Mouse (Mus musculus) limb, embryonic 14.5 days (tissue): Measurements from ENCODE around the gene Rarg. TPM values are rescaled to one million over a fixed set of nuclear protein-coding genes. Genes with fewer than 3 reads are reported as not detected.

Experiments used
- ATAC-seq: fragments of 200-750 bp; cut with Nextera tagmentation; 2 replicates; pipeline ENCODE4 v1.8.0; 2017; ENCODE audit warnings: low read depth, moderate number of reproducible peaks, moderate TSS enrichment; ENCODE audit not compliant: low FRiP score
- DNase-seq: peaks from one replicate; pipeline ENCODE4 v3.0.0-alpha.2; 2015; ENCODE audit warnings: low spot score
- H3K27ac ChIP-seq: fragments of 300-500 bp; sonication (generic); replicated peaks from 2 replicates; pipeline ENCODE4 v1.5.1; 2014; ENCODE audit warnings: low read depth, mild to moderate bottlenecking, low read length, moderate library complexity, mixed read lengths
- H3K27me3 ChIP-seq: fragments of 300-500 bp; sonication (generic); 2 replicates; pipeline ENCODE4 v1.6.1; 2014; ENCODE audit warnings: low read length, mixed read lengths; ENCODE audit not compliant: control insufficient read depth, insufficient read depth
- H3K36me3 ChIP-seq: fragments of 300-500 bp; sonication (generic); 2 replicates; pipeline ENCODE4 v1.6.1; 2014; ENCODE audit warnings: mild to moderate bottlenecking, low read length, moderate library complexity, mixed read lengths; ENCODE audit not compliant: control insufficient read depth, insufficient read depth
- H3K4me1 ChIP-seq: fragments of 300-500 bp; sonication (generic); 2 replicates; pipeline ENCODE4 v1.6.1; 2014; ENCODE audit warnings: antibody characterized with exemption, low read length, mixed read lengths; ENCODE audit not compliant: control insufficient read depth, insufficient read depth
- H3K4me2 ChIP-seq: fragments of 300-500 bp; sonication (generic); replicated peaks from 2 replicates; pipeline ENCODE4 v1.6.1; 2014; ENCODE audit warnings: low read depth, mild to moderate bottlenecking, low read length, moderate library complexity; ENCODE audit not compliant: severe bottlenecking
- H3K4me3 ChIP-seq: fragments of 300-500 bp; sonication (generic); replicated peaks from 2 replicates; pipeline ENCODE4 v1.5.1; 2014; ENCODE audit warnings: low read length
- H3K9ac ChIP-seq: fragments of 300-500 bp; sonication (generic); 2 replicates; pipeline ENCODE4 v1.6.1; 2014; ENCODE audit warnings: mild to moderate bottlenecking, low read depth, low read length, moderate library complexity; ENCODE audit not compliant: severe bottlenecking
- H3K9me3 ChIP-seq: fragments of 300-500 bp; sonication (generic); 2 replicates; pipeline ENCODE4 v1.6.1; 2016; ENCODE audit warnings: low read length; ENCODE audit not compliant: control insufficient read depth
- POLR2A ChIP-seq: fragments of 200-500 bp; IDR thresholded peaks from 2 replicates; pipeline ENCODE4 v1.8.0; 2012; ENCODE audit warnings: inconsistent platforms, mild to moderate bottlenecking, moderate library complexity, borderline replicate concordance; ENCODE audit not compliant: insufficient read depth, insufficient read length; ENCODE audit errors: extremely low read depth
- WGBS: fragments of 180-500 bp; shearing (Covaris S2); extraction: QIAGEN DNeasy Blood & Tissue Kit; methylation state at CpG from one replicate; pipeline ENCODE4 v1.1.7; 2014; 5-methylcytosine and 5-hydroxymethylcytosine counted together
- polyA plus RNA-seq, 2 experiments: library from polyadenylated mRNA; depleted of rRNA in 1 of 2; stranded (reverse) in 1 of 2; unstranded in 1 of 2; fragments of >200 nt; fragmentation: Nextera tagmentation in 1 of 2; extraction: Ambion mirVana in 1 of 2; gene quantifications; 2 replicates each; pipeline versions ENCODE4 v1.2.1 to v1.2.3; 2012 to 2014

Rarg gene
- polyA plus RNA-seq, 2 experiments = 115 to 135 TPM

GRCm38 (mm10) chr15:102198841-102199240, 58.5 kb downstream of the Rarg start:
- Histone ChIP-seq H3K27me3 (no peaks in the 10 kb centered on the region), H3K36me3 (peaks cover 16% of the 10 kb centered on the region; the same call in 1 of the 2 replicates), H3K4me2 (no peak overlapping the region), H3K4me1 (peaks cover 3% of the 10 kb centered on the region; the same call in 1 of the 2 replicates), H3K9ac (no peak overlapping the region), H3K4me3 (no peak overlapping the region), H3K9me3 (no peaks in the 10 kb centered on the region), H3K27ac (no peak overlapping the region)
- 82% methylated on average over 4 of the region's 4 CpGs for WGBS
- DNase-seq (no peak), ATAC-seq (no peak)
- no peak for TF ChIP-seq POLR2A

DNA sequence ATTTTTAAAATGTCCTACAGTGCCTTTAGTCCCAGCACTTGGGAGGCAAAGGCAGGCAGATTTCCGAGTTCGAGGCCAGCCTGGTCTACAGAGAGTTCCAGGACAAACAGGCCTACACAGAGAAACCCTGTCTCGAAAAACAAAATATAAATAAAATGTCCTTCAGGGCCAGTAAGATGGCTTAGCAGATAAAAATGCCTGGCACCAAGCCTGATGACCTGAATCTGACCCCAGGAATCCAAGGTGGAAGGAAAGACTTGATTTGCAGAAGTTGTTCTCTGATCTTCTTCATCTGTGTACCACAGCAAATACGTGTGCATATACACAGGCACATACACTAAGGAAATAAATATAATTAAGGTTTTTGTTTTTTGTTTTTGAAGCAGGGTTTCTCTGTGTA, 61.9 kb downstream of the Rarg start:
- Histone ChIP-seq H3K4me3 (no peak overlapping the region), H3K27me3 (no peaks in the 10 kb centered on the region), H3K27ac (no peak overlapping the region), H3K36me3 (0 out of 2 replicates have a peak, but pooled peaks cover 11% of the 10 kb centered on the region), H3K9ac (no peak overlapping the region), H3K4me1 (0 out of 2 replicates have a peak, but pooled peaks cover 4% of the 10 kb centered on the region), H3K4me2 (no peak overlapping the region), H3K9me3 (no peaks in the 10 kb centered on the region)
- 81% methylated on average over 4 of the region's 4 CpGs for WGBS
- TF ChIP-seq POLR2A = no peak
- ATAC-seq (no peak), DNase-seq (no peak)

DNA sequence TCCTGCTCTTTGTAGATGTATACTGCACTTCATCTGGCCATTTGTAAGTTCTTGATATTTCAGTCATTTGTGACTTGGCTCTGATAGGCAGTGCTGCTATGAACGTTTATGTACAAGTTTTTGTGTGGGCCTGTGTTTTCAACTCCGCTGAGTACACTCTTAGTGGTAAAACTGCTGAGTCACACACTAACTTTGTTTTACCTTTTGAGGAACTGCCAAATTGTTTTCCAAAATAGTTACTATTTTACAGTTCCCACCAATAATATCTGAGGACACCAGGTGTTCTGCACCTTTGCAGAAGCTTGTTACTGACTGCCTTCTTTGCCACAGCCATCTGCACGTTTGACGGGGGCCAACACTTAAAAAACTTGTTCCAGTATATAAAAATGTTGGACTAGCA, 62.9 kb downstream of the Rarg start:
- 68% methylated on average over 4 of the region's 4 CpGs for WGBS
- Histone ChIP-seq H3K4me3 (no peak overlapping the region), H3K9me3 (no peaks in the 10 kb centered on the region), H3K9ac (no peak overlapping the region), H3K27me3 (no peaks in the 10 kb centered on the region), H3K36me3 (0 out of 2 replicates have a peak, but pooled peaks cover 8% of the 10 kb centered on the region), H3K4me1 (0 out of 2 replicates have a peak, but pooled peaks cover 4% of the 10 kb centered on the region), H3K27ac (no peak overlapping the region), H3K4me2 (no peak overlapping the region)
- no peak for TF ChIP-seq POLR2A
- no peak for ATAC-seq
- no peak for DNase-seq

DNA sequence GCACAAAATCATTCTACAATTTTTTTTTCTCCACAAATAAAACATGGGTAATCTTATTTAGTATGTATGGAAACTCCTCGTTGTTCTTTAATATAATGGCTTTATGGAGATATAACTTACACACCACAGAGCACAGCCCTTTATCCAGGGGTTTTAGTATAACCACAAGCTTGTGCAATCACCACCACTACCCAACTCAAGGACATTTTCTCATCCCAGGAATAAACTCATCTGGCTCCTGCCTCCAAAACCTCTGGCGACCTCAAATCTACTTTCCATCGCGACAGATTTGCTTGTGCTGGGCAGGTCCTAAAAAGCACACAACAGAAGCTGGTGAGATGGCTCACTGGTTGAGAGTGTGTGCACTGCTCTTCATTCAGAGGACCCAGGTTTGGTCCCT, 63.7 kb downstream of the Rarg start:
- H3K27me3 ChIP-seq = no peaks in the 10 kb centered on the region
- WGBS = 76% methylated on average over 4 of the region's 4 CpGs

DNA sequence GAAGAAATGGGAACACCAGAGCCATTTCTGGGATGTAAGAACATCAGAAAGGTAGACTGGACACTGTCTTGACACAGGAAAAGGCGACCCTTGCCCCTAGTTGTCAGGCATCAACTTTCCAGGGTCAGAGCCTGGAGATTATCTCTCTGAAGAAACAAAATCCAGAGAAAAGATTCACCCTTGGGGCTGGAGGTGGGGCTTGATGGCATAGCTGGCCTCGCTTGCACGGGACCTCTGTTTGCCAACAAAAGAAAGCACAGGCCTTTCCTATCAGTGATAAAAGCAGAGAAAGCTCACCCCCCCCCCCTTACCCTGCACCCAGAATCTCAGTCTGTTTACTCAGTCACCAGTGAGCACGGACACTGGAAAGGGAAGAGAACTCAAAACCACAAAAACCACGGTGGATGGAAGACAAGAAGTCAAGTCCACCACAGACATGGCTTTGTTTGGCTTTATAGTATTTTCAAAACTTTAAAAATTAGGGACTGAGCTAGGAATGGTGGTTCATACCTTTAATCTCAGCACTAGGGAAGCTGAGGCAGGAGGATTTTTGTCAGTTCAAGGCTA, 64.4 kb downstream of the Rarg start:
- Histone ChIP-seq H3K36me3 (no peaks in the 10 kb centered on the region; the same call in 1 of the 2 replicates), H3K4me1 (0 out of 2 replicates have a peak, but pooled peaks cover 4% of the 10 kb centered on the region), H3K9me3 (no peaks in the 10 kb centered on the region), H3K27me3 (no peaks in the 10 kb centered on the region), H3K4me2 (no peak overlapping the region), H3K9ac (no peak overlapping the region), H3K27ac (no peak overlapping the region), H3K4me3 (no peak overlapping the region)
- 73% methylated on average over 5 of the region's 5 CpGs for WGBS
- TF ChIP-seq POLR2A = no peak
- ATAC-seq = no peak
- no peak for DNase-seq

More for the DNA sequence above, 63.7 kb downstream of the Rarg start:
- Histone ChIP-seq H3K36me3 (no peaks in the 10 kb centered on the region), H3K4me2 (no peak overlapping the region), H3K9ac (no peak overlapping the region), H3K4me3 (no peak overlapping the region), H3K9me3 (no peaks in the 10 kb centered on the region), H3K27ac (no peak overlapping the region), H3K4me1 (0 out of 2 replicates have a peak, but pooled peaks cover 4% of the 10 kb centered on the region)
- DNase-seq = no peak
- TF ChIP-seq POLR2A = no peak
- ATAC-seq = no peak

DNA sequence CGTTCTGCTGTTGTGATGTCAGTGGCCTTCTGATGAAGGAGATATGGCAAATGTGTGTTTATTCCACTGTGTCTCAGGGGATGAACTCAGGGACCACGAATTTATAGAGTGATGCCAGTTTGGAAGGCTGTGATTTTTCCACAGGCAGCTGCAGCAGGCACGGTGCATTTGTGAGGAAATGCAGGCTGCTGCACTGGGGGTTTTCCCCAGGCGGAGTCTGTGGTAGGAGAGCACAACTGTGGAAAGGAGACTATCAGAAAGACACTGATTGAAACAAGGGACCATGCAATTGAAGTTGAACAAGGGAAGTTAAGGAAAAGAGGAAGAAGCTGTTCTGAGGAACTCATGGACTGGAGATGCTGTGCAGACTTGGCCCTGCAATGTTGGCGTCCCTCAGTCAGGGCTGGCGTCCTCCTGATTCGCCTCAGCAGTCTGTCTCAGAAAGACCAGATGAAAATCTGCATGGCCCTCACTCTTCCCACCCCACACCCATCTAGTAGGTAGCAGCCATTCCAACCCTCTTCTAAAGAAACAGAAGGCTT, 65.0 kb downstream of the Rarg start:
- Histone ChIP-seq H3K4me3 (no peak overlapping the region), H3K27ac (no peak overlapping the region), H3K4me2 (no peak overlapping the region), H3K4me1 (0 out of 2 replicates have a peak, but pooled peaks cover 4% of the 10 kb centered on the region), H3K36me3 (peaks cover 3% of the 10 kb centered on the region), H3K9me3 (no peaks in the 10 kb centered on the region), H3K27me3 (no peaks in the 10 kb centered on the region), H3K9ac (no peak overlapping the region)
- no peak for TF ChIP-seq POLR2A
- WGBS = 76% methylated on average over 7 of the region's 7 CpGs
- ATAC-seq = no peak
- no peak for DNase-seq
